Mouse (Mus musculus) left cerebral cortex, adult 8-10 months (tissue): ENCODE results near the gene Ppdpf. TPM values are rescaled to one million over a fixed set of nuclear protein-coding genes. Genes with fewer than 3 reads are reported as not detected.

Experiments
- DNase-seq, 2 experiments: peaks; one replicate each; pipeline ENCODE4 v3.0.0; 2022; ENCODE audit warnings: low spot score in 2 of 2
- total RNA-seq, 4 experiments: library from RNA; stranded (reverse); gene quantifications; 2 replicates each; pipeline ENCODE4 v1.2.4; 2022

The Ppdpf gene
- total RNA-seq: 10 to 100 TPM; 73.1 to 84.3 (median 75.9) TPM

DNA sequence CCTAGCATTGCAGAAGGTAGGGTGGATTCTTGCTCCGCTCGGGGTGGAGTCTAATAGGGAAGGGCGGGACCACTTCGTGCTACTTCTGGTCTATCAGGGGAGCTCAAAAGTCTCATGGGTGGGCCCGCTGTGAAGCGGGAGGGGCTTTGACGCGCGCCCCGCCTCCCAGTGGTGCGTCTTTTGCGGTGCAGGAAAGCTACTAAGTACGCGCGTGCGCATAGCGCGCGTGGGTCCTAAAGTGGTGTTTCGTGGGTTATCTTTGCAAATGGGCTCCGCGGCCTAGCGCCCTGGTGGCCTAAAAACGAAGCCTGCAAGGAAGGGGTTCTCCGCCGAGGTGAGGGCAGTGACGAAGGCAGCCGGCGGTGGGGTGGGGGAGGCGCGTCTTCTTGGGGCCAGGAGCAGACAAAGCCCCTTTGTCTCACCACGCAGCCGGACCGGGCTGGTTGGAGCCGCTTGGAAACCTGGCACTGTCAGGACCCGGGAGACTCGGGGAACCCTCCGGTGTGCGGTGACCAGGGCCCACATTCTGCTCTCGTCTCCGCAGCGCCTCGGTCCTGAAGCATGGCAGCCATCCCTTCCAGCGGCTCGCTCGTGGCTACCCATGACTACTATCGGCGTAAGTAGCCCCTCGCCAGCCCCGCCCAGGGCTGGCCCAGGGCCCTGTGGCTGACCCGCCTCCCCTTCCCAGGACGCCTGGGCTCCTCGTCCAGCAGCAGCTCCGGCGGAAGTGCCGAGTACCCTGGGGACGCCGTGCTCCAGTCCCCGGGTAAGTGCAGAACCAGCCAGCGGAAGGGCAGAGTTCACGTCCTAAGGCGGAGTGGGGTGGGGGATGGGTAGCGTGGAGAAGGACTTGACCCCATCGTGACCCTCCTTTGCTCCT lies at the start of gene Ppdpf:
Gene Ppdpf (plus strand): TSS at position 127 of the 880 bp plus-strand sequence.
- DNase-seq: peak; percentile 84 to 94

DNA sequence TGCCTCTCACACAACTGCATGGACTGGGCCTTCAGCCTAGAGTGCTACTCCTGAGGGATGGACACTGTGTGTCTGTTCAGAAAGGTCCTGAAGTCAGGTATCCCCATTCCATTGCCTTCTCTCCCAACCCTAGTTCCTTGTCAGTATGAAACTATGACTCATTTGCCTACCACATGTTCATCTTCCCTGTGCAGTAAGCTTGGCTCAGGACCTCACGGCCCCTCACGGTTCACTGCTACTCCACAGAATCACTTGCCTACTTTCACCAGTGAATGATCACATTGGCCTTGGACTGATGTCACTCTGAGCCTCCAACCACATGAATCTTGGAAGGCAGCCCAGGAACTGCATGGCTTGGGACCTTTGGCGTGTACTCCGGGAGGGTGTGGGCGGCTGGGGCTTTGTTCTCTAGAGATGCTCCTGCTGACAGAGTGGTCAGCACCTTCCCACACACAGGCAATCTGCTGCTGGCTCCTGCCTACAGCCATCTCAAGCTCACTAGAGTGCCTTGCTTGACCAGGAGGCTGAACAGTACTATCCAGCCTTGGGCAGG lies 47.3 kb upstream of the Ppdpf start:
- DNase-seq: no peak

DNA sequence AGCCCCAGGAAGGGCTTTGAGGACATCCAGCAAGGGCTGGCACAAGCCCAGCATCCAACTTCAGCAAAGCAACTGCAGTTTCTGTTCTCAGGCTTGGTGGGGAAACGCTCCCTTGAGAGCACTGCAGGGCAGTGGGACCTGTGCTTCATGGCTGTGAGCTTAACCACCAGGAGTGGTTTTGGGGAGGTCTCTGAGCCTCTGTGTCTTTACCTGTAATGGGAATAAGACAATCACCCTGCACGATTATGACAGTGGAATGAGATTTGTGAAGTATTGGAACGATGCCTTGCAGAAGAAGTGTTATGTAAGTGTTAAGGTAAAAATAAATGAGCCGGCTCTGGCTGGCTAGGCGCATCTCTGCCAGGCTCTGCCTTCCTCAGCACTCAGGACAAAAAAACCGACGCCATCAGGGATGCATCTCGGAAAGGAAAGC lies 44.3 kb upstream of the Ppdpf start:
- DNase-seq: peak in 1 of 2 experiments; percentile 77

DNA sequence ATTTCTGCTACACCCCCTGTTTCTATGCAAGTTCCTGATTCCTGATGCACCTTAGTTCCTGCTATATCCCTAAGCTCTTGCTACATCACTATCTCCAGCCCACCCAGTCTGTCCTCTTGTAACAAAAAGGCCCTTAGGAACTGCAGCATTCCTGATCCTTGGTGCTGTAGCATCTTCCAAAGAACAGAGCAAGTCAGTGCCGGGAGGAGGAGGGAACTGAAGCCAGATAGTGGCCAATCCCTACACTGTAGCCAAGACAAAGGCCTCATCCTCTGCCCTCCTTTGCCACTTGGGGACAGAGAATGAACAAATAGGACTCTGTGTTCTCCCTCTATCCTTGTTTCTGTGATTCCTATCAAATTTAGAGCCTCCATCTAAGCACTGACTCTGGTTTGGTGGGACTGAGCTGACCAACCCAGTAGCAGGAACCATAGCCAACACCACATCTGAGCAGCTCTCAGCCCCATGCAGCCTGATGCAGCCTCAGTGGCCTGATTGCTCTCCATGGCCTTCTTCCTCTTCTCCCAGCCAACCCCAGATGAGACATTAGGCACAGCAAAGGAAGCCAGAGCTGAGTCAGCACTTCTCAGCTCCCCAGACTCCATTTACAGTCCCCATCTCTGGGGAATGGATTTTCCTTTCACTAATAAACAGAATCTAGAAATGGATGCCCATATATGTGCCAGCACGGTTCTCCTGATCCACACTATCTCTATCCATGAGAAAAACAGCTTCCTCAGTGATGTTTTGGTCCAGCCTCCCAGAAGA lies 43.4 kb upstream of the Ppdpf start:
- DNase-seq: no peak

DNA sequence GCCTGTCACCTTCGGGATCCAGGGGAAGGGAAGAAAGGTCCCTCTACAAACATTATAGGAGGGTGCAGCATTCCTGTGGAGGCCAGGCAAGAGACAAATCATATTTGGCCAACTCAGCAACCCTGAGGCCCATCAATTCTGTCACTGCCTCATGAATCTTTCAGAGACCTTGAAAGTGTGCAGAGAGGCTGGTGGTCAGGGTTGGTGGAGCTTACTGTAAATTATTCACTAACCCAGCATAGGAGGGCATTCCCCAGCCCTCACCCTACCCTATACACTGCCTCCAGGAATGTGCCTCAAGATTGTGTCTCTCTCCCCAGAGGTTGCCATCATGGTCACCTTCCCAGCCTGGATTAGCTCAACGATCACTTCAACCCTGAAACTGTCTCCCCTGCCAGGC lies 42.4 kb upstream of the Ppdpf start:
- DNase-seq: no peak

DNA sequence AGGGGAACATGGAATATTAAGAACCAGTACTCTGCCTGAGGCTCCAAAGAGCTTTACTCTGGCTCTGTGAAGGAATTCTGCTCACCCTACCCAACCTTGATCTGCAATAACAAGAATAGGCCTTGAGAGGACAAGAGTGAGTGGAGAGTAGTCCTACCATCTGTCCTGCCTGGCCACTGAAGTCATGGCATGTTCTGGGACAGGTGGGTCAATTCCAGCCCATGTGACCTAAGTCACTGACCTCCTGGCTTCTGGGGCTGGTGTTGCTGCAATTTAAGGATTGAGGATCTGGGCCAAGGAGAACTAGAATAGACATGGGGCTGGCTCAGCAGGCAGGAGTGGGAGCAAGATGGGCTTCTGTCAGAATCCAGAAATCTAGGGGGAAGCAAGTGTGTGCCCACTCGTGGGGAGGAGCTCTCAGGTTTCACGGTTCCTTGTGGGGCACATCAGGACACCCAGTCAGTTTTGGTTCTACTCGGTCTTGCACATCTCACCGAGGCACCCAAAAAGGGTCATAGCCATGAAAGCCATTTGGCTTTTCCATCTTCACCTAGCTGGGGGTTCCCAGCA lies 40.0 kb upstream of the Ppdpf start:
- no peak for DNase-seq

DNA sequence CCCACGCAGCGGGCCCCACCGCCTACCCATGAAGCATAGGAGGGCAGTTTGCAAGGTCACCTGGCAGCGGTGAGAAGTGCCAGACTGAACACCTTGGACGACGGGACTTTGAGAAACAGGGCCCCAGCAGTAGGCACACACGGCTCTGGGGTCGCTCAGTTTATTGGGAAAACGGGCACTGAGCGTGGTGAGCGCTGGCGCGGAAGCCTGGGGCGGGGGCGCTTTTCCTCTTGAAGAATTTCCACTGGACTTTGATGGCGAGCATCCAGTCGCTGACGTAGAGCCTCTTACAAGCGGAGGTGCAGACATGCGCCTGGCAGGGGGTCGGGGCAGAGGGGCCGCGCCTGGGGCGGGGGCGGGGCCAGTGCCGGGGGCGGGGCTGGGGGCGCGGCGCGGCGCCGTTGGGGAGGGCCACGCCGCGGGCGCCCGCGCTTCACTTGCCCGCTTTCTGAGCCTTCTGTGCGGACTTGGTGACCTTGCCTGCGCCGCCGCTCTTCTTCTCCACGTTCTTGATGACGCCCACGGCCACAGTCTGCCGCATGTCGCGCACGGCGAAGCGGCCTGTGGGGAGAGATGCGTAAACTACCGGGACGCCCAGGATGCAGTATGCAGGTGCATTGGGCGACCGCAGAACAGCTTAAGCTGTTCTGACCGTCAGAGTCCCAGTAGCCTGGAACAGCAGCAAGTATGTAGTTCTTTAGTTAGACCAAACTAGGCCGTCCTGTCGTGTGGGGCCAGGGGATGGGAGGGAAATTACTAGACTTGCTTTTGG lies 39.3 kb upstream of the Ppdpf start:
- DNase-seq: peak in 1 of 2 experiments; percentile 12

DNA sequence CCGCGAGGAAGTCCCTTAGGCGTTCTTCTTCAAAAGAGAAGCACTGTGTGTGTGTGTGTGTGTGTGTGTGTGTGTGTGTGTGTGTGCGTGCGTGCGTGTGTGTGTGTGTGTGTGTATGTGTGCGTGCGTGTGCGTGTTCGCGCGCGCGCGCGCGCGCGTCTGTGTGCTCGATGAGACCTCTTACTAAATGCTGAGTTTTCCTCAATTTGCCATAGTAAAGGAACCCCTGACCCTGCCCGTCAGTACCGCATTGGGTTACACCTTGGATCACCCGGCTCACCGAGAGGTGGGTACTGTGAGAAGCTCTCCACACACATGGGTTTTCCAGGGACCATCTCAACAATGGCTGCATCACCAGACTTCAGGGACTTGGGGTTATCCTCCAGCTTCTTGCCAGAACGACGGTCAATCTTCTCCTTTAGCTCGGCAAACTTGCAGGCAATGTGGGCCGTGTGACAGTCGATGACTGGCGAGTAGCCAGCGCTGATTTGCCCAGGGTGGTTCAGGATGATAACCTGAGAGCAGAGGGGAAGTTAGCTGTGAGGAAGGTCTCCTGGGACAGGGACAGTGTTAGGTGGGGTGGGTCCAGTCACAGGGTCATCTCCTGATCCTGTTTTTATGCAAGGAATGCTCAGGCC lies 38.6 kb upstream of the Ppdpf start:
- no peak for DNase-seq

DNA sequence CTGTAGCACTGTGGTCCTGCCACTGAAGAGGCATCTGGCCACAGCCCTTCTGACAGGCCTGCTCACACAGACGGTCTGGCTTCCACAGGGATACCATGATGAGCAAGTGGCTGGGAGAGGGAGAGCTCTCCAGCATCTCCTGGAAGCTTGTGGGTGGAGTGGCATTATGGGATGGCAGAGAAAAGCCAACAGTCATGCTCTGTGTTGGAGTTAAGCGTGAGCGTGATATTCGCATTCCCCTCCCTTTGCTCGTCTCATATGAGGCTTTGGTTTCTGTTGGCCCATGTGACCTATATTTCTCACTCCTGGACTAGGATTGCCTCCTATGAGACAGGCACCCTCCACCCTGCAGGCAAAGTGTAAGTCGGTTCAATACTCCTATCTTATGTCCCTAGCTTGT lies 36.8 kb upstream of the Ppdpf start:
- no peak for DNase-seq

DNA sequence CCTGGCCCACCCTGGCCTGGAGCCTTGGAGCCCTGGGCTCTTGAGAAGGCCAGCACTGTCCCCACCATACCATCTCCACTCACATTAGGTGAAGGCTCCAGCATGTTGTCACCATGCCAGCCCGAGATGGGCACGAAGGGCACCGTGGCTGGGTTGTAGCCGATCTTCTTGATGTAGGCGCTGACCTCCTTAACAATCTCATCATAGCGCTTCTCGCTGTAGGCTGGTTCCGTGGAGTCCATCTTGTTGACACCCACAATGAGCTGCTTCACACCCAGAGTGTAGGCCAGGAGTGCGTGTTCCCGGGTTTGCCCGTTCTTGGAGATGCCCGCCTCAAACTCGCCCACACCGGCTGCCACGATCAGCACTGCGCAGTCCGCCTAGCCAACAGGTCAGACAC lies 34.3 kb upstream of the Ppdpf start:
- no peak for DNase-seq

DNA sequence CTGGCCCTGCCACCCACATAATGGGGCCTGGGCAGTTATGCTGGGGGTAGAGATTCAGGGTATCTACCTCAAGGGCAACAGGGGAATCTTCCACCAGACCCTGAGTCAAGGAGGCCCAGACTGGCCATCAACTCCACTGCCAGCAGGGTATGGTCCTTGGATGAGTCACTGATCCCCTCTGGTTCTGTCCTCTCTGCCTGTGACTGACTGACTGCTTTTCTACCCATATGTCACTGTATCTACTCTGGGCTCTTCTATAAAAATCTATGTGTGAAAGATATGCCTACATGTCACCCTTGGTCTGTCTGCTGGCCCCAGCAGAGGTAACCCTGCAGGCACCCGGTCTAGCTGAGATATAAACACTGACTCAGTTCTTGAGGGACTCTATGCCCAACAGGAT lies 33.9 kb upstream of the Ppdpf start:
- DNase-seq: no peak

DNA sequence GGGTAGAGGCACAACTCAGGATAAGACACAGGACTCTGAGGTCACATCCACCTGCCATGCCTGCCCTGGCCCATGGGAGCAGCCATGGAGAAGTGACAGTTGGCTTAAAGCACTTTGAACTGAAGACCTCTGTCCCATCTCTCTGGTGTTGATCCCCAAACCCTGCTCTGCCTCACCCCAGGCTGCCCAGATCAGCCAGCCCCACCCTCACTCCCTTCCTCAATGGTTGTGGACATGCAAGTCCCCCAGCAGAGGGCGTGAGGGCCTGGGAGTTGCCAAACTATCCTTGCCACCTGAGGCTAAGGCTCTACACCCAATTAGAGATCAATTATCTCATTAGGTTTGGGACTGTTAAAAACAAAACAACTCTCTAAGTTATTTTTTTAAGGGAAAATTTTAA lies 33.2 kb upstream of the Ppdpf start:
- DNase-seq: no peak

DNA sequence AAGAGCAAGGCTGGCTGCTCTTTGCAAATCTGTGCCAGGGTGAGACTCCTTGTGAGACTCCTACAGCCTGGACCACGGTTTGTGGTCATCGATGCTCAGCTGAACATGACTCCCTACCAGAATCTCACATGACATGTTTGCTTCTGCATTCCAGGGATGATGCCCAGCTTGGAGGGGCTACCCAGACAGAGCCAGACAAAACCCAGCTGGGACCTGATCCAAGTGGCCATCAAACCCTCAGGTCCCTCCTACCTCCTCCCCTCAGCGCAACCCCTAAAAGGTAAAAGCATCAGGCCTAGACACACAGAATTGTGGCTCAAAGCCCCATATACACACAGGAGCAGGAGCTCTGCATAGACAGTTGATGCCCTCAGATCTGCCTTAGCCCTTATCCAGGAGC lies 32.7 kb upstream of the Ppdpf start:
- DNase-seq: no peak

DNA sequence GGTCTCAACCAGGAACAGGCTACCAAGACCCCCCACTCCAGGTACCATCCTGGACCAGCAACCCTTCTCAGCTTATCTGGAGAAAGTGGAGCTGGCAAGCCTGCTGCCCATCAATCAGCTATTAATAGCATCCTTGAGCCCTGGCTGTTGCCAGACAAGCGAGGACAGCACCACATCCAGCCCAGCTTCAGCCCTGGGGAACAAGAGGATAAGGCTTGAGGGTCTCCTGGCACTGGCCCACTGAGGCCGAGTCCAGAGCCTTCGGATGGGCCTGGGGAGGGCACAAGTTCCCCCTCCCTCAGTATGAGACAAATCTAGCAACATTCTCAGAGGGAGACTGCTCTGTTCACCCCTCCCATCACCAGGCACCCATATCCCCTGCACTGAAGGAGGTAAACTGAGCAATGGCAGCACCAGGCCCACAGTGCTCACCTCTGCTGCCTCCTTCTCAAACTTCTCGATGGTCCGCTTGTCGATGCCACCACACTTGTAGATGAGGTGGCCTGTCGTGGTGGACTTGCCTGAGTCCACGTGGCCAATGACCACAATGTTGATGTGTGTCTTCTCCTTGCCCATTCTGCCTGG lies 32.1 kb upstream of the Ppdpf start:
- DNase-seq: no peak

DNA sequence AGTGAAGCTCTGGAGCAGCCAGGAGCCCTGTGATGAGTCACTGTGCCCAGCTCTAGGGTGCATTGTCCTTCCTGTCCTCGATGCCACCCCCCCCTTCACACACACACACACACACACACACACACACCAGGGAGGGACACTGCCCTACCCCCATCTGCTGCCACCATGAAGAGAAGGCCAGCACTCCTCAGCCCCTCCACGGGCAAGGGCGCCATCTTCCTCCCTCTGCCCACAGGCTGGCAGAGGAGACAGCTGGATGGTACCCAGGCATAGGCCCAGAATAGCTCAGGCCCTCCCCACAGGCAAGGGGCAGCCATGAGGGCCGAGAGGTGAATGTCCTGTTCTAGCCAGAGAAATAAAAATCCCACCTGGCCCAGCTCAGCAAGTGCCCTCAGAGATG lies 31.2 kb upstream of the Ppdpf start:
- DNase-seq: no peak

DNA sequence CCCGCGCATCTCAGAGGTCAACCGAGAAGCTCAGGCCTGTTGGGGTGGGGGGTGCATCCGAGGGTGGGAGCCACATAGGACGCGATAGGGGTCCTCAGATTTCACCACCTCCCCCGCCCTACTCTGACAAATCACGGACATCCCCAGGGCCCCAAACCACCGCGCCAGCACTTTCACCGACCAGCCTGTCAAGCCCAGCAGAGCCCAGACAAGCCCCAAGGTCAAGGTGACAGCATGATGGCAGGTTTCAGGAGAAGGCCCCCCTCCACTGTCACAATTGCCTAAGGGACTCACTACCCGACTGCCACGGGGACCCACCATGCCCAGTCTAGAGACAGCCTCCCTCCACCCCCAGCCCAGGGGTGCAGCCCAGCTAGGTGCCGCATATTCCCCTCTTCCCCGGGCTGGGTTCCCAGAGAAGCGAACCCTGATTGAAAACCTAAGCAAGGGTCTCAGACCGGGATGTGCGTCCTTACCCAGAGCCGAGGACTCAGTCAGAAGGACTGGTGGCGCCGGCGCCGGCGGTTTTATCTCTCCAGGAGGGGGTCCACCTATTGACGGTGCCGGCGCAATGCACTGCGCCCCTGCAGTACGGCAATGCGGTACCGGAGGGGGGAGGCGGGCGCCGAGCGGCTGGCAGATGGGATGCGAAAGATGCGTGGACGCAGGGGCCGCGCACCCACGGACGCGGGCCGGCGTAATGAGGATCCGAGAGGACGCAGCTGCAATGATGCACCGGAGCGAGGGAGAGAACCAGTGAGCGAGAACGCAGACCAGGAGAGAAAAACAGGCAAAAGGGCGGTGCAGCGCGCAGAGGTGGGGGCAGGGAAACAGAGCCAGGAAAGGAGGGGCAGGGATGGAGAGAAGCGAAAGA lies 30.6 kb upstream of the Ppdpf start, which contains the start of gene Eef1a2:
Gene Eef1a2 (minus strand): TSS at position 767 of the 874 bp plus-strand sequence.
- DNase-seq: peak in 1 of 2 experiments; percentile 91

DNA sequence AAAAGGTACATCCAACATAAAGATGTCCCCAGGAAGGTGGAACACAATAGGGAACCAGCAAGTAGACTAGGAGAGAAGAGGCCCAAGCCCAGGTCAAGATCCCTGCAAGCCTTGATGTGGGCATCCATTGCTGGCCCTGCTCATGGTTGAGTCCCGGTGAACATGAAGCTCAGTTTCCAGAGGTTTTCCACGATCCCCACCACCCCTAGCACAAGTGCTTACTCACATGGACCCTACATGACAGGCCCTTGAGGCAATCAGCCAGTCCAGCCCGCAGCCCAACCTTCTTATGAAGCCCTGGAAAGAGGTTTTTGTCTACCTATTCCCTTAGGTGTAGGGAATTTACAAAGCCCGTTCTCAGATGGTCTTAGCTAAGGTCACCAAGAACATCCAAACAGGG lies 29.9 kb upstream of the Ppdpf start:
- no peak for DNase-seq

DNA sequence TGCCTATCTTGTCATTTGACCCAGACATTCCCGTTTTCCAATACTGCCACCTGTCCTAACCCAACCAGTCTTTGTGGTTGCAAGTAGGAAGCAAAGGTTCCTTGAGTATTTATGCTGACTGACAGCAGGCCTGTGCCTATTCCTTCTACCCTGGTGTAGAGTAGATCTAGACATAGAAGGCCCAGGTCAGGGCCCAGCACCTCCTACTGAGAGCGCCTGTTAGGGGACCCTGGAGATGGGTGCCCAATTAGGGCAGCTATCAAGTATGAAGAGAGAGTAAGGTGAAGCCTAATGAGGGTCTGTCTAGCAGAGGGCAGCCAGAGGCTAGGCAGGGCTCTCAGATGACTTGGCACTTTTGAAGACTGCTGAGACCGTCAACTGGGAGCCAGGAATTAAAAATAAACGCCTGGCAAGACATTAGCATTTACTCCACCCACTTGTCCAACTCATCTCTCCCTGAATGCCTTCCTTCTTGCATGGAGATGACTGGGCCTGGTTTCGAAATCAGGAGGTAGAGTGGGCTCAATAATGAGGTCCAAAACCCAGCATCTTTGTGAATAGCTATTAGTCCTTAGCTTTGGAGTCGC lies 29.2 kb upstream of the Ppdpf start:
- DNase-seq: no peak

DNA sequence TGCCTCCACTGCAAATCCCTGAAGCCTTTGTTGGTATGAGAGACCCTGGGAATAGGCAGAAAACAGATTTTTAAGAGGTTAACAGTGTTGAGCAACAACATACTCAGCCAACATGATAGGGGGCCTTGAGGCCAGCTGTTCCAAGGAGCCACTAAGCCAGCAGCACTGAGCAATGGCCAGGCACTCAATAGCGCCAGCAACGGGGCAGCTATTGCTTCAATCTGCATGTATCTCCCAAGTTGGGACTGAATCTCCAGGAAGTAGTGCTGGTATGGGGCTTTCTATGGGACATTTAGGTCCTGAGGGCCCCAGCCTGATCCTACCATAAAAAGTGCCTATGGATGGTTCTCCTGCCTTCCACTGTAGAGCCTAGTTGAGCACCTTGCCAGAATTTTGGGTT lies 28.6 kb upstream of the Ppdpf start:
- DNase-seq: no peak
